Mouse (Mus musculus): ENCODE measurements around the gene Cd46.

- TF ChIP-seq CTCF (IDR thresholded peaks at IDR 0.05; ENCODE audit: low read depth, low read length) (no peak), GATA2 (IDR thresholded peaks at IDR 0.05; ENCODE audit: borderline replicate concordance, low read depth, low read length) (no peak), TAL1 (conservative IDR thresholded peaks at IDR 0.05; ENCODE audit: low read depth, low read length) (no peak)
Measured at GRCm38 (mm10) chr1:195032738-195033137, 59.3 kb downstream of the Cd46 start.

Data from G1E (cell line).